Mouse (Mus musculus) cerebellum, adult 9-10 months (tissue): ENCODE data around the gene Copz1.
"Not testable (repeated sequence)": the region's sequence is repeated elsewhere in the genome, so short reads cannot be mapped to it uniquely, and the experiment has no call there.

Source experiments
- DNase-seq: peaks from one replicate; pipeline ENCODE4 v3.0.0; 2022

Gene Copz1

DNA sequence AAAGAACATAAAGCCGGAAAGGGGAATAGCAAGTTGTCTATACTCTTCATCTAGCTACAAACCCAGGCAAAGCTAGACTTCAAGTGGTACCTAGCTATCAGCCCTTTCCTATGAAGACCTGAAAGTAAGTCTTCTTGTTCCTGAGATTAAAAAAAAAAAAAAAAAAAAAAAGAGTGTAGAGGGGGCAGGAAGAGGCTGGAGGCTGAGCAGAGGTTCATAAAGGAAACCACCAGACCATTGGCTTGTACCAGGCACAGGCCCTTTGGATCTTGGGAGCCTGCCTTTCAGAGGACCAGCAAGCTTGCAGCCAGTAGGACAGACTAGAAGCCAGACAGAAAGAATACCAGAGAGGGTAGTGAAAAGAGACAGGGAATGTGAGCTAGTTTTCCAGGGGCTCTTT lies 19.2 kb upstream of the Copz1 start:
- no peak for DNase-seq

DNA sequence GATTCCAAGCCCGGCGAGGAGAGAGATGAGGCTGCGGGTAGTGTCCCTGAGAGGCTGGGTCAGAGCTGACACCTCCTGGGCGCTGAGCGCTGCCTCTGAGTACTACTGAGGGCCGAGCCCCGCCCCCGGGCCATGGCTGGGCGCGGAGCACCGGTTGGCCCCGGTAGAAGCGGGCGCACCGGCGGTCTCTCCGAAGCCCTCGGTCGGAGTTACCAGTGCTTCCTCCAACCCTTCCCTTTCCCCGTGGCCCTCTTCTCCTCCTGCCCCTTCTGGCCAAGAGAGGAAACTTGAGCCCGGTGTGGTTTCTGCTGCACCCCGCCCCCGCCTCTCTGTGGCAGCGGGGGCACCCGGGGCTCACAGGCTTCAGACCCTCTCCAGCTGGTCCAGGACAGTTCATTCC lies 17.3 kb upstream of the Copz1 start:
- no peak for DNase-seq

DNA sequence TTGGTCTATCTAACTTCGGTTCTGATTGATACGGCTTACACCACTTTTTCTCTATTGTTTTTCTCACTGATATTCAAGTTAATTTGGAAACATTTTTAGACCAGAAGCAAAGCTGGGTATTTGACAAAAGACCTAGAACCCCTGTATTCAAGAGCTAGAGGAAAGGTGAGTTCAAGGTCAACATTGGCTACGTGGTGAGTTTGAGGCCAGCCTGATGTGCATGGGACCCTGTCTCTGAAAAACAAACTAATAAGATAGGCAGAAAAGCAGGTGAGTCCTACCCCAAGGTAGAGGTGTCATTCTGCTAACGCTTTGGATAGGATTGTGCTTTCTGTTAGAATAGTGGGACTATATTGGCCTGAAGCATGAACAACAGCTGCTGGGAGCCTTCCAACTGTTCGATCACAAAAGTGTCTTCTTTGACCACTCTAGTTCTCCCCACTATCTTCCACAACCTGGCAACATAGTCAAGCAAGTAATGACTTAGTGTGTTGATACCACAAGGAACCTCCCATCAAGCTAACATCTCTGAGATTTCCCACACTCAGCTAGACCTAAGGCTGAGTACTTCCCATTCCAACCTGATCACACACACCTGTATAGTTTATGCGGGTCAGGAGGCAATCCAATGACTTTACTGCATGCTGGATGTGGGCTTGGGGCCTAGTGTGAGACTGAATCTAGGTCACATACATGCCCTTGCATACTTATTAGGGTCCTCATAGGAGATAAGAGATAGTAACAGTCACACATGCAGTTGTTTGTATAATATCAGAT lies 16.1 kb upstream of the Copz1 start:
- DNase-seq: no peak

DNA sequence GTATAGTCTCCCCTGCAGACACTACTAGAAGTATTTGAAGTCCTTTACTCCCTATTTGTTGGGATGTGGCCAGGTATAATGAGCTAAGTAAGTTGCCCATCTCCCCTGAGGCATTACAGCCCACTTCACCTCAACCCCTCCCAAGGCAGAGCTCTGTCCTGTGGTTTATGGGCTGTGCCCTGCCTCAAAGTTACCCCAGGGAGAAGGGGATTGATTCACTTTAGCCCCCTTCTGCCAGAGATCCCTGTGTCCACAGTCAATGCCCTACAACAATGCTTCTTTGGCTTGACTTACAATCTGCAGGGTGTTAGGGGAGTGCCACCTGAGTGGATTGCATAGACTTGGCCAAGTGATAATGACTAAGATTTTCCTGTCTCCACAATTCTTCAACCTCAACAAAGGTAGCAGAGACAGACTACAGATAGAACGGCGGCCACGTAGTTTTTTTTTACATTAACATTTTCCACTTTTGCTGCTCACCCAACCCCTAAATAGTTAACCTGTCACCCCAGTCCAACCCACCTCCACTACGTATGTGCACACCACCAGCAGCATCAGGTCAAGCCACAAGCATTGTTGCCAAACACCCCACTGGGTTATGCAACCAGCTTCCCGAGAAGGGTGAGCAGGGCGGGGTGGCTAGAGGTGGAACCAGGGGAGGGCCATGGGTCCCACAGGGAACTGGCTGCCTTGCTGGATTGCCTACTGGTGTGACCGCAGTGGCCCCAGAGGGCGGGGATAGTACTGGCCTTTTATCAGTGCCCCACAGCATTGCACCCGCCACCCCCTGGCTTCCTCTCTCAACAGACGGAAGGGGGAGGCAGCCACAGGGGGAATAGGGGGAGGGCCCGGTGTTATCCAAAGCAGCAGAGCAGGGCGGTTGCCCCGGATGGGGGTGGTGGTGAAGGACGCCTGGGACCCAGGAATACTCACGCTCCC lies 14.5 kb upstream of the Copz1 start, which contains the start of gene Nfe2:
Nfe2 (minus strand) TSS at position 614 of the 939 bp plus-strand sequence.
- DNase-seq: no peak

GRCm38 (mm10) chr15:103259162-103259561 lies 13.4 kb upstream of the Copz1 start:
- no peak for DNase-seq

- no peak for DNase-seq
Observed at GRCm38 (mm10) chr15:103259989-103260388, 12.5 kb upstream of the Copz1 start.

DNA sequence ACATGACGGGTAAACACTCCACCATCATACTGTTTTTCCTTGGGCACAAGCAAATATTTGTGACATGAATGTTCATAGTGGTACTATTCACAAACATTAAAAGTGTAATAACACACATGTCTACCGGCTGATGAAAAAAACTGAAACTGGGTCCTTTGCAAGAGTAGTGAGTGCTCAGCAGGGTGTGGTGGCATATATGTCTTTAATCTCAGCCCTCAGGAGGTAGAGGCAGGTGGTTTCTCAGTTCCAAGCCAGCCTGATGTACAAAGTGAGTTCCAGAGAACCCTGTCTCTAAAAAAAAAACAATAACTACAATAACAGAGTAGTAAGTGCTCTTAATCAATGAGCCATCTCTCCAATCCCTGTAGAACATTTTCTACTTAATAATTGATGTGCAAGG lies 7.7 kb upstream of the Copz1 start:
- DNase-seq: no peak

- no peak for DNase-seq
Observed at GRCm38 (mm10) chr15:103268903-103269302, 3.6 kb upstream of the Copz1 start.

DNA sequence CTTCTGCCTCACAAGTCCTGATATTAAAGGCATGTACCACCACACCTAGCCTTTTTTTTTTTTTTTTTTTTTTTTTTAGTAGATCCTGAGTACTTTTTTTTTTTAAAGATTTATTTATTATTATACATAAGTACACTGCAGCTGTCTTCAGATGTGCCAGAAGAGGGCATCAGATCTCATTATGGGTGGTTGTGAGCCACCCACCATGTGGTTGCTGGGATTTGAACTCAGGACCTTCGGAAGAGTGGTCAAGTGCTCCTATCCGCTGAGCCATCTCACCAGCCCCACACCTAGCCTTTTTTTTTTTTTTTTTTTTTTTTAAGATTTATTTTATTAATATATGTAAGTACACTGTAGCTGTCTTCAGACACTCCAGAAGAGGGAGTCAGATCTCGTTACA lies 3.4 kb downstream of the Copz1 start:
- DNase-seq: not testable (repeated sequence)

GRCm38 (mm10) chr15:103277949-103278348 lies 5.4 kb downstream of the Copz1 start:
- DNase-seq: no peak

DNA sequence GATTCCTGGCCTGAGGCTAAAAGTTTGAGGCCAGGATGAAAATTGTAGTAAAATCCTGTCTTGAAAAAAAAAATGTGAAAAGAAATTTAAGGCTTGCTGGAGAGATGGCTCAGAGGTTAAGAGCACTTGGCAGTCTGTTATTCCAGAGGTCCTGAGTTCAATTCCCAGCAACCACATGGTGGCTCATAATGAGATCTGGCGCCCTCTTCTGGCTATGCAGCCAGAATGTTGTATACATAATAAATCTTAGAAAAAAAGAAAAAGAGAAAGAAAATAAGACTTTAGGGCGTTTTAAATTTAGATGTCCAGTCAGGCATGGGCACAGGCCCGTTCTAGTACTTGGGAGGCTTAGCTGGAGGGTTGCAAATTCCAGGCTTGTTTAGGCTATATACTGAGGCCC lies 7.2 kb downstream of the Copz1 start:
- DNase-seq: no peak

- no peak for DNase-seq
Observed at GRCm38 (mm10) chr15:103280817-103281464, 8.4 kb downstream of the Copz1 start.

DNA sequence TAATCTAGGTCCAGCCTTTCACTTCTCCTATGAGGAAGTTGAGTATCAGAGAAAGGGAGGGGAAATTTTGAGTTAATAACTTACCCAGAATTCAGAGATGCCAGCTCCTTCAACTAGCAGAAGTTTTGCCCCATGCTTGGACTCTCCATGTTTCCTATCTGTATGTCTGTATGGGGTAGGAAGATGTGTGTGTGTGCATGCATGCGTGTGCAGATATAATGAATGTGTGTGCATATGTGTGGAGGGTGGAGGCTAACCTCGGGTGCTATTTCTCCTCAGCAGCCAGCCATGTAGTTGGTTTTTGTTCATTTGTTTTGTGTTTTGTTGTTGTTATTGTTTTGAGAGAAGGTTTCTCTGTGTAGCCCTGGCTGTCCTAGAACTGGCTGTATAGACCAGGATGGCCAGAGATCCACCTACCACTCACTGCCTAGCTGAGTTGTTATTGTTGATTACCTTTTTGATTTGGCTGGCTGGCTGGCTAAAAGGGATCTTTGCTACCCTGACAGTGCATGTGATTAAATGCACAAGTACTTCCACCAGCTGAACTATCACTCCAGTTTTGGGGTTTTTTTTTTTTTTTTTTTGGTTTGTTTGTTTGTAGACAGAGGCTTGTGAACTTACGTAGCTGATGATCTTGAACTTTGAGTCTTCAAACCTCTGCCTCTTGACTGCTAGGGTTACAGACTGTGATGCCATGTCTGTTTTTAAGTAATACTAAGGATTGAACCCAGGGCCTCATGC lies 9.1 kb downstream of the Copz1 start:
- no peak for DNase-seq

- DNase-seq: peak; percentile 46
Observed at GRCm38 (mm10) chr15:103284066-103284465, 11.6 kb downstream of the Copz1 start.

GRCm38 (mm10) chr15:103284647-103285046 lies 12.1 kb downstream of the Copz1 start:
- no peak for DNase-seq

DNA sequence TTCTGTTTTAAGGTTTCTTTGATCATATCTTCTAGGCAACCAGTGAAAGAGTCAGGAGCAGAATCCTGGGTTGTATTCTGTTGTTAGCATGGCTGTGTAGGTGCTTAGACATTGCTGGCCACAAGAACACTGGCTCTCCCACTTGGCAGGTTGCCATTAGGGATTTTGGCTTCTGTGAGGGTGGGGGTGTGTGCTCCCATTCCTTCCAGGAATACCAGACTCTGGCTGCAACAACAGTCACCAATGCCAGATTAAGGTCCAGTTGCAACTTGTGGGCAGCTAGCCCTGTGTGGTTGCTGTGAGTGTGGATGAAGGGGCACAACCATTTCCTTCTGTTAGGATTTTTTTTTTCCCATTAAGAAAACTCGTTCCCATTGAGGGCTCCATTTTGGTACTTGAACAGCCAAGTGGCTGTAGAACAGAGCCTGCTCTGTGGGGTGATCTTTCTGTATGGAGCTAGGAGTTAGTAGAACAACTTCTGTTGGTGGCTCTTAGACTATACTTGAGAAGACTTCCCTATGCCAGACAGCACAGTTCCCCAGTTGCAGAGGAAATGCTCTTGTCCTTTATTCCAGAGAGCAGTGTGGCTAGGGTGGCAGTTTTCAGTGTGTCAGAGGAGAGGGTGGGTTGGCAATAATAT lies 13.4 kb downstream of the Copz1 start:
- DNase-seq: peak; percentile 53

DNA sequence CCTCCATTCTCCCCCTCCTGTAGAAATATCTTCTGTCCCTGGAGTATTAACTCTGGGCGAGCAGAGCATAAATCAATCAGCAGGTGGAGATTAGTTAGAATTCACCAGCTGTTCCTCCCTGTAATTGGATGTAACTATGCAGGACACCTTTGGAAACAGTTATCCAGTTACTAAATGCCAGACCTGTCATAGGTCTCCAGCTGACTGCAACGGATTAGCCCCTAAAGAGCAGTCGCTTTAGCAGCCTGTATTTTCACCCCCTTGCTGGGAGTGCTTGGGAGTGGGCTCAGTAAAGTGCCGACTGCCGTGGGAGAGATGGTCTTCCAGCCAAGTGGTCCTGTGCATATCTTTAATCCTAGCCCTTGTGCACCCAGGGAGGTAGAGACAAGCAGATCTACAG lies 17.1 kb downstream of the Copz1 start:
- no peak for DNase-seq

GRCm38 (mm10) chr15:103290417-103290816 lies 17.9 kb downstream of the Copz1 start:
- no peak for DNase-seq

GRCm38 (mm10) chr15:103290843-103291242 lies 18.3 kb downstream of the Copz1 start:
- DNase-seq: no peak

DNA sequence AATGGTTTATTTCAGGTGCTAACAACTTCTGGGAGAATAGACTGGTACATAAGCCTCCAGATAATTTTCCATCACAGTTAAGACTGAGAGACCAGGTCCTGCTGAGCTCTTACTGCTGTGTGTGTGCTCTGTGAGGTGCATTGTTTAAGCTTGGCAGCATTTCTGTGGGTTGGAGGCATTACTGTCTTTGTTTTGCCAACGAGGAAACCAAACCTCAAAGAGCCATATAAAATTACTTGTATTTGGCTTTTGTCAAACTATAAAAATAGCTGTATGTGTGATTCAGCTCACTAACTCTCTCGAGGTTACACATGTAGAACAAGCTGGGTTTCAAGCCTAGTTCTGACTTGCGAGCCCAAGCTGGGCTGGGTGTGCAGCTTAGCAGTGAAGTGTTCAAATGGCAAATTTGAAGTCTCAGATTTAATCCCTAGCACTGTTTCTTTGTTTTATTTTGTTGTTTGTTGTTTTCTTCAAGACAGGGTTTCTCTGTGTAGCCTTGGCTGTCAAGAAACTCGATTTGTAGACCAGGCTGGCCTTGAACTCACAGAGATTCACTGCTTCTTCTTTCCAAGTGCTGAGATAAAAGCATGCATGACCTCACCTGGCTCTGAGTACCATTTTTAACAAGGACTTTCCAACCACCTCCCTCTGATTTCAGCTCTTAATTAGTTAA lies 20.3 kb downstream of the Copz1 start:
- no peak for DNase-seq

DNA sequence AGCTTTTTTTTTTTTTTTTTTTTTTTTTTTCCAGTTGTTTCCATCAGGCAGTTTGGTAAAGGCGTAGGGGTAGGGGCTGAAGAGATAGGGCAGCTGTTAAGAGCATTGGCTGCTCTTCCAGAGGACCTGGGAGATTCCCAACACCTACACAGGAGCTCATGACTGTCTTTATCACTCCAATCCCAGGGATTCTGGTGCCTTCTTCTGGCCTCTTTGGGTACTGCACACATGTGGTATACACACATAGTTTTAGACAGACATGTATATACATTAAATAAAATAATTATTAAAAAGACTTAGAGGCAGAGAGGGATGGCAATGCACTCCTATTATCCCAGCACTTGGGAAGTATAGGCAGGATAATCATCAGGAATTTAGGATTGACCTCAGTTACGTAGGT lies 20.9 kb downstream of the Copz1 start:
- no peak for DNase-seq

GRCm38 (mm10) chr15:103294649-103295048 lies 22.1 kb downstream of the Copz1 start:
- no peak for DNase-seq
